Mouse (Mus musculus) embryonic facial prominence, embryonic 15.5 days (tissue): Measurements from ENCODE around the gene Stk16. TPM values are rescaled to one million over a fixed set of nuclear protein-coding genes. Genes with fewer than 3 reads are reported as not detected.

Experiments
- ATAC-seq: fragments of 200-750 bp; cut with Nextera tagmentation; 2 replicates; pipeline ENCODE4 v1.8.0; 2017; ENCODE audit warnings: low read depth, moderate TSS enrichment; ENCODE audit not compliant: insufficient number of reproducible peaks, low FRiP score, low TSS enrichment
- H3K27ac ChIP-seq: fragments of 300-500 bp; sonication (generic); replicated peaks from 2 replicates; pipeline ENCODE4 v1.5.1; 2015; ENCODE audit warnings: mild to moderate bottlenecking, inconsistent platforms
- H3K27me3 ChIP-seq: fragments of 300-500 bp; sonication (generic); 2 replicates; pipeline ENCODE4 v1.6.1; 2015; ENCODE audit warnings: inconsistent platforms
- H3K36me3 ChIP-seq: fragments of 300-500 bp; sonication (generic); 2 replicates; pipeline ENCODE4 v1.6.1; 2015; ENCODE audit warnings: mild to moderate bottlenecking, inconsistent platforms
- H3K4me1 ChIP-seq: fragments of 300-500 bp; sonication (generic); 2 replicates; pipeline ENCODE4 v1.6.1; 2015; ENCODE audit warnings: inconsistent platforms
- H3K4me2 ChIP-seq: fragments of 300-500 bp; sonication (generic); replicated peaks from 2 replicates; pipeline ENCODE4 v1.6.1; 2015; ENCODE audit warnings: mild to moderate bottlenecking, inconsistent platforms
- H3K4me3 ChIP-seq: fragments of 300-500 bp; sonication (generic); replicated peaks from 2 replicates; pipeline ENCODE4 v1.5.1; 2015; ENCODE audit warnings: mild to moderate bottlenecking, inconsistent platforms
- H3K9ac ChIP-seq: fragments of 300-500 bp; sonication (generic); 2 replicates; pipeline ENCODE4 v1.6.1; 2015; ENCODE audit warnings: inconsistent platforms
- H3K9me3 ChIP-seq: fragments of 300-500 bp; sonication (generic); replicated peaks from 2 replicates; pipeline ENCODE4 v1.6.1; 2016; ENCODE audit warnings: inconsistent platforms
- WGBS: fragments of 180-500 bp; shearing (Covaris S2); methylation state at CpG from one replicate; pipeline ENCODE4 v1.1.7; 2015; 5-methylcytosine and 5-hydroxymethylcytosine counted together
- polyA plus RNA-seq: library from polyadenylated mRNA; unstranded; fragments of >200 nt; fragmentation: Nextera tagmentation; extraction: Ambion mirVana; gene quantifications from 2 replicates; pipeline ENCODE4 v1.2.1, GENCODE M21; 2015

The Stk16 gene
- 121 and 138 TPM in 2 replicates for polyA plus RNA-seq

GRCm38 (mm10) chr1:75210136-75211087 lies at the start of gene Stk16, which contains the start of gene Glb1l:
Gene Stk16 (plus strand): TSS chr1:75210838.
Gene Glb1l (minus strand): TSS chr1:75210813.
- Histone ChIP-seq H3K27ac (no peak within 1 kb of the TSS), H3K4me1 (peaks cover 42% of the 10 kb centered on the region), H3K9me3 (no peaks in the 10 kb centered on the region), H3K9ac (peak within 1 kb of the TSS; percentile 93), H3K4me2 (peak within 1 kb of the TSS; percentile 90), H3K4me3 (peak within 1 kb of the TSS; percentile 73), H3K36me3 (peaks cover 36% of the 10 kb centered on the region), H3K27me3 (no peaks in the 10 kb centered on the region)
- ATAC-seq = peak; percentile 90
- WGBS = 5% methylated on average over 42 of the region's 42 CpGs

GRCm38 (mm10) chr1:75168093-75168471 lies 42.6 kb upstream of the Stk16 start:
- no peaks in the 10 kb centered on the region for H3K9me3 ChIP-seq
- peak overlapping the region; percentile 89 for H3K27ac ChIP-seq
- no peaks in the 10 kb centered on the region for H3K27me3 ChIP-seq
- H3K4me2 ChIP-seq = peak overlapping the region; percentile 71
- H3K9ac ChIP-seq = 0 out of 2 replicates have a peak overlapping the region, but pooled peaks have one; percentile 51
- 9% methylated on average over 7 of the region's 7 CpGs for WGBS
- H3K36me3 ChIP-seq = peaks cover 28% of the 10 kb centered on the region
- peaks cover 14% of the 10 kb centered on the region for H3K4me1 ChIP-seq
- peak overlapping the region; percentile 67 for H3K4me3 ChIP-seq
- ATAC-seq = peak; percentile 22; the same call in 1 of the 2 replicates

GRCm38 (mm10) chr1:75168472-75169464 lies 41.9 kb upstream of the Stk16 start, which contains the start of gene Zfand2b:
Gene Zfand2b (plus strand): TSS chr1:75168646.
- Histone ChIP-seq H3K4me3 (peak within 1 kb of the TSS; percentile 67), H3K27me3 (no peaks in the 10 kb centered on the region), H3K36me3 (peaks cover 35% of the 10 kb centered on the region), H3K9ac (peak within 1 kb of the TSS; percentile 51), H3K4me2 (peak within 1 kb of the TSS; percentile 71), H3K27ac (peak within 1 kb of the TSS; percentile 89), H3K9me3 (no peaks in the 10 kb centered on the region), H3K4me1 (peaks cover 14% of the 10 kb centered on the region)
- peak; percentile 98 for ATAC-seq
- under 1% methylated on average over 59 of the region's 59 CpGs for WGBS

- H3K4me1 ChIP-seq = peaks cover 20% of the 10 kb centered on the region
- peak overlapping the region; percentile 51 for H3K4me3 ChIP-seq
- ATAC-seq = peak; percentile 25
- 0 out of 2 replicates have a peak overlapping the region, but pooled peaks have one; percentile 12 for H3K27ac ChIP-seq
- peak overlapping the region; percentile 92 for H3K4me2 ChIP-seq
- H3K36me3 ChIP-seq = peaks cover 57% of the 10 kb centered on the region
- 7% methylated on average over 23 of the region's 23 CpGs for WGBS
- H3K9ac ChIP-seq = peak overlapping the region; percentile 44
- H3K9me3 ChIP-seq = no peaks in the 10 kb centered on the region
- H3K27me3 ChIP-seq = no peaks in the 10 kb centered on the region
Observed at GRCm38 (mm10) chr1:75179334-75180104, 31.1 kb upstream of the Stk16 start.

GRCm38 (mm10) chr1:75180105-75180590 lies 30.5 kb upstream of the Stk16 start, which contains the start of gene Abcb6:
Gene Abcb6 (minus strand): TSS chr1:75180392.
- peak within 1 kb of the TSS; percentile 51 for H3K4me3 ChIP-seq
- no peaks in the 10 kb centered on the region for H3K27me3 ChIP-seq
- H3K4me1 ChIP-seq = peaks cover 20% of the 10 kb centered on the region
- ATAC-seq = peak; percentile 91
- H3K9me3 ChIP-seq = no peaks in the 10 kb centered on the region
- H3K9ac ChIP-seq = peak within 1 kb of the TSS; percentile 44
- under 1% methylated on average over 31 of the region's 31 CpGs for WGBS
- H3K4me2 ChIP-seq = peak within 1 kb of the TSS; percentile 92
- H3K27ac ChIP-seq = 0 out of 2 replicates have a peak within 1 kb of the TSS, but pooled peaks have one; percentile 12
- H3K36me3 ChIP-seq = peaks cover 59% of the 10 kb centered on the region

- Histone ChIP-seq H3K4me1 (peaks cover 20% of the 10 kb centered on the region), H3K27ac (no peak overlapping the region), H3K4me2 (peak overlapping the region; percentile 92), H3K4me3 (peak overlapping the region; percentile 51; the same call in 1 of the 2 replicates), H3K36me3 (peaks cover 59% of the 10 kb centered on the region), H3K9me3 (no peaks in the 10 kb centered on the region), H3K27me3 (no peaks in the 10 kb centered on the region), H3K9ac (no peak overlapping the region)
- ATAC-seq = no peak
- WGBS = 30% methylated on average over 7 of the region's 7 CpGs
Observed at GRCm38 (mm10) chr1:75180741-75181140, 29.9 kb upstream of the Stk16 start.

GRCm38 (mm10) chr1:75181377-75181870 lies 29.2 kb upstream of the Stk16 start:
- Histone ChIP-seq H3K27me3 (no peaks in the 10 kb centered on the region), H3K9ac (no peak overlapping the region), H3K27ac (no peak overlapping the region), H3K4me1 (peaks cover 20% of the 10 kb centered on the region), H3K4me2 (no peak overlapping the region), H3K36me3 (peaks cover 59% of the 10 kb centered on the region), H3K9me3 (no peaks in the 10 kb centered on the region), H3K4me3 (no peak overlapping the region)
- WGBS = 75% methylated on average over 4 of the region's 4 CpGs
- ATAC-seq = no peak

GRCm38 (mm10) chr1:75182160-75182559 lies 28.5 kb upstream of the Stk16 start:
- no peak overlapping the region for H3K9ac ChIP-seq
- peaks cover 20% of the 10 kb centered on the region for H3K4me1 ChIP-seq
- WGBS = 70% methylated on average over 4 of the region's 4 CpGs
- H3K27ac ChIP-seq = no peak overlapping the region
- peaks cover 61% of the 10 kb centered on the region for H3K36me3 ChIP-seq
- H3K9me3 ChIP-seq = no peaks in the 10 kb centered on the region
- ATAC-seq = no peak
- no peaks in the 10 kb centered on the region for H3K27me3 ChIP-seq
- H3K4me2 ChIP-seq = no peak overlapping the region
- H3K4me3 ChIP-seq = no peak overlapping the region

GRCm38 (mm10) chr1:75185495-75185894 lies 25.1 kb upstream of the Stk16 start:
- no peak overlapping the region for H3K9ac ChIP-seq
- H3K4me3 ChIP-seq = no peak overlapping the region
- H3K4me2 ChIP-seq = no peak overlapping the region
- H3K36me3 ChIP-seq = peaks cover 73% of the 10 kb centered on the region
- no peak overlapping the region for H3K27ac ChIP-seq
- WGBS = 94% methylated on average over 11 of the region's 11 CpGs
- no peaks in the 10 kb centered on the region for H3K9me3 ChIP-seq
- no peak for ATAC-seq
- H3K27me3 ChIP-seq = no peaks in the 10 kb centered on the region
- peaks cover 8% of the 10 kb centered on the region; the same call in 1 of the 2 replicates for H3K4me1 ChIP-seq

GRCm38 (mm10) chr1:75187126-75187525 lies 23.5 kb upstream of the Stk16 start:
- peaks cover 66% of the 10 kb centered on the region for H3K36me3 ChIP-seq
- no peak for ATAC-seq

More at GRCm38 (mm10) chr1:75187126-75187525, 23.5 kb upstream of the Stk16 start:
- Histone ChIP-seq H3K4me3 (no peak overlapping the region), H3K9ac (no peak overlapping the region), H3K4me2 (no peak overlapping the region), H3K4me1 (peaks cover 14% of the 10 kb centered on the region), H3K27me3 (no peaks in the 10 kb centered on the region), H3K9me3 (no peaks in the 10 kb centered on the region), H3K27ac (no peak overlapping the region)
